Mouse (Mus musculus) thymus, adult 2 months (tissue): ENCODE data around the gene Pigq.

Experiments
- CTCF ChIP-seq: fragments of 200-500 bp; IDR thresholded peaks from 2 replicates; pipeline ENCODE4 v1.5.1; 2012; ENCODE audit warnings: mild to moderate bottlenecking, control low read depth, low read length, moderate library complexity, borderline replicate concordance; ENCODE audit not compliant: control insufficient read depth, poor library complexity, insufficient read depth; ENCODE audit errors: extremely low read depth
- POLR2A ChIP-seq: fragments of 200-500 bp; IDR thresholded peaks from 2 replicates; pipeline ENCODE4 v1.6.1; 2012; ENCODE audit warnings: mild to moderate bottlenecking, low read length, control low read depth, moderate library complexity; ENCODE audit not compliant: control insufficient read depth, poor library complexity, insufficient read depth; ENCODE audit errors: extremely low read depth

- TF ChIP-seq POLR2A (no peak), CTCF (no peak)
Measured at GRCm38 (mm10) chr17:25887467-25887866, 57.3 kb downstream of the Pigq start.
